Mouse (Mus musculus): ENCODE measurements at regions not wholly inside any gene's neighbourhood (a gene's known extent, or its start where the extent isn't known, plus 50 kb on each side); places are given as distances from the start of the nearest gene placed in this dataset.
A peak's percentile ranks its signal among the peaks of the same experiment; 100 is the strongest.

- Histone ChIP-seq H3K4me3 (ENCODE audit: insufficient read depth in 1 of 2, low read depth in 1 of 2, low read length in 2 of 2, poor library complexity in 1 of 2, severe bottlenecking in 1 of 2) (no peak overlapping the region), H3K9me3 (ENCODE audit: control insufficient read depth, insufficient read depth, low read depth, low read length) (no peaks in the 10 kb centered on the region), H3K27ac (ENCODE audit: insufficient read depth, low read depth, low read length, poor library complexity, severe bottlenecking) (no peak overlapping the region), H3K9ac (ENCODE audit: insufficient read depth, low read depth, low read length, poor library complexity, severe bottlenecking) (no peak overlapping the region), H3K36me3 (ENCODE audit: control insufficient read depth, insufficient read depth, low read length, poor library complexity, severe bottlenecking) (no peaks in the 10 kb centered on the region), H3K4me1 (ENCODE audit: control insufficient read depth in 2 of 2, insufficient read depth in 2 of 2, low read length in 2 of 2, poor library complexity in 1 of 2) (no peaks in the 10 kb centered on the region)
- in situ Hi-C loops (cut with MboI; ENCODE audit: low sequenced_read_pairs in 2 of 2, unreplicated experiment in 2 of 2) = no loop called here
- DNase-seq (ENCODE audit: low read depth, low spot score) = no peak
- TF ChIP-seq ZNF384 (IDR thresholded peaks at IDR 0.05; ENCODE audit: low read depth, low read length) (no peak), HCFC1 (IDR thresholded peaks at IDR 0.05; ENCODE audit: borderline replicate concordance, insufficient read depth, low read length) (no peak), ZC3H11A (IDR thresholded peaks at IDR 0.05; ENCODE audit: borderline replicate concordance, low read depth, low read length) (no peak), CHD2 (IDR thresholded peaks at IDR 0.05; ENCODE audit: low read depth, low read length) (no peak), MAFK (IDR thresholded peaks at IDR 0.05; ENCODE audit: insufficient read depth, low read depth, low read length) (no peak)
These were observed 129.1 kb upstream of the Rnaseh2b start for GRCm38 (mm10) chr14:62163120-62163796.

GRCm38 (mm10) chr14:62164918-62165317, 127.5 kb upstream of the Rnaseh2b start:
- Histone ChIP-seq H3K36me3 (ENCODE audit: control insufficient read depth, insufficient read depth, low read length, poor library complexity, severe bottlenecking) (no peaks in the 10 kb centered on the region), H3K4me3 (ENCODE audit: insufficient read depth in 1 of 2, low read depth in 1 of 2, low read length in 2 of 2, poor library complexity in 1 of 2, severe bottlenecking in 1 of 2) (no peak overlapping the region), H3K9ac (ENCODE audit: insufficient read depth, low read depth, low read length, poor library complexity, severe bottlenecking) (no peak overlapping the region), H3K27ac (ENCODE audit: insufficient read depth, low read depth, low read length, poor library complexity, severe bottlenecking) (no peak overlapping the region), H3K9me3 (ENCODE audit: control insufficient read depth, insufficient read depth, low read depth, low read length) (no peaks in the 10 kb centered on the region), H3K4me1 (ENCODE audit: control insufficient read depth in 2 of 2, insufficient read depth in 2 of 2, low read length in 2 of 2, poor library complexity in 1 of 2) (no peaks in the 10 kb centered on the region)
- TF ChIP-seq ZC3H11A (IDR thresholded peaks at IDR 0.05; ENCODE audit: borderline replicate concordance, low read depth, low read length) = no peak
- TF ChIP-seq HCFC1 (IDR thresholded peaks at IDR 0.05; ENCODE audit: borderline replicate concordance, insufficient read depth, low read length) = no peak
- TF ChIP-seq MAFK (IDR thresholded peaks at IDR 0.05; ENCODE audit: insufficient read depth, low read depth, low read length) = no peak
- TF ChIP-seq CHD2 (IDR thresholded peaks at IDR 0.05; ENCODE audit: low read depth, low read length) = no peak
- no peak for TF ChIP-seq ZNF384 (IDR thresholded peaks at IDR 0.05; ENCODE audit: low read depth, low read length)
- in situ Hi-C loops (cut with MboI; ENCODE audit: low sequenced_read_pairs in 2 of 2, unreplicated experiment in 2 of 2) = no loop called here
- DNase-seq (ENCODE audit: low read depth, low spot score) = no peak

GRCm38 (mm10) chr14:62166006-62166405, 126.4 kb upstream of the Rnaseh2b start:
- H3K9ac ChIP-seq (ENCODE audit: insufficient read depth, low read depth, low read length, poor library complexity, severe bottlenecking) = no peak overlapping the region
- H3K9me3 ChIP-seq (ENCODE audit: control insufficient read depth, insufficient read depth, low read depth, low read length) = no peaks in the 10 kb centered on the region
- H3K27ac ChIP-seq (ENCODE audit: insufficient read depth, low read depth, low read length, poor library complexity, severe bottlenecking) = no peak overlapping the region
- no peaks in the 10 kb centered on the region for H3K36me3 ChIP-seq (ENCODE audit: control insufficient read depth, insufficient read depth, low read length, poor library complexity, severe bottlenecking)
- no peaks in the 10 kb centered on the region for H3K4me1 ChIP-seq (ENCODE audit: control insufficient read depth in 2 of 2, insufficient read depth in 2 of 2, low read length in 2 of 2, poor library complexity in 1 of 2)
- in situ Hi-C loops (cut with MboI; ENCODE audit: low sequenced_read_pairs in 2 of 2, unreplicated experiment in 2 of 2) = no loop called here
- H3K4me3 ChIP-seq (ENCODE audit: insufficient read depth in 1 of 2, low read depth in 1 of 2, low read length in 2 of 2, poor library complexity in 1 of 2, severe bottlenecking in 1 of 2) = no peak overlapping the region
- TF ChIP-seq ZC3H11A (IDR thresholded peaks at IDR 0.05; ENCODE audit: borderline replicate concordance, low read depth, low read length) (no peak), MAFK (IDR thresholded peaks at IDR 0.05; ENCODE audit: insufficient read depth, low read depth, low read length) (no peak), HCFC1 (IDR thresholded peaks at IDR 0.05; ENCODE audit: borderline replicate concordance, insufficient read depth, low read length) (no peak), CHD2 (IDR thresholded peaks at IDR 0.05; ENCODE audit: low read depth, low read length) (no peak), ZNF384 (IDR thresholded peaks at IDR 0.05; ENCODE audit: low read depth, low read length) (no peak)
- DNase-seq (ENCODE audit: low read depth, low spot score) = no peak

DNA sequence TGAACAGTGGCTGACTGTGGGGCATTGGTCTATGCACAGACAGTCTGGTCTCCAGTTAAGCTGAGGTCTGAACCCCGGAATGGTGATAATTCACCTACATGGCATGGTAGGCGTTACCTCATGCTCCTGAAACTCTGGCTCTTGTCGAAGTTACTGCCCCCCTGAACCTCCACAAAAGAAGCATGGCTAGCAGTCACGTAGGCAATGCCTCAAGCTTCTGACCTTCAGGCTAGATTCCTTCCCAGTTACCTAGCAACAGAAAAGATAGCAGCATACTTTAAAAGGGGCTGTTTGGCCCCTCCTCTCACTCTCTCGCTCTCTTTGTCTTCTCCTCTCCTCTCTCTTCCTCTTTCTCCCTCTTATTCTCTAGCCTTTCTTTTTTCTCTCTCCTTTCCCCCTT, 125.8 kb upstream of the Rnaseh2b start:
- H3K9ac ChIP-seq (ENCODE audit: insufficient read depth, low read depth, low read length, poor library complexity, severe bottlenecking) = no peak overlapping the region
- in situ Hi-C loops (cut with MboI; ENCODE audit: low sequenced_read_pairs in 2 of 2, unreplicated experiment in 2 of 2) = no loop called here
- no peaks in the 10 kb centered on the region for H3K4me1 ChIP-seq (ENCODE audit: control insufficient read depth in 2 of 2, insufficient read depth in 2 of 2, low read length in 2 of 2, poor library complexity in 1 of 2)
- no peak overlapping the region for H3K27ac ChIP-seq (ENCODE audit: insufficient read depth, low read depth, low read length, poor library complexity, severe bottlenecking)
- no peaks in the 10 kb centered on the region for H3K36me3 ChIP-seq (ENCODE audit: control insufficient read depth, insufficient read depth, low read length, poor library complexity, severe bottlenecking)
- no peaks in the 10 kb centered on the region for H3K9me3 ChIP-seq (ENCODE audit: control insufficient read depth, insufficient read depth, low read depth, low read length)
- peak; percentile 7 for DNase-seq (ENCODE audit: low read depth, low spot score)
- TF ChIP-seq HCFC1 (IDR thresholded peaks at IDR 0.05; ENCODE audit: borderline replicate concordance, insufficient read depth, low read length) = no peak
- TF ChIP-seq CHD2 (IDR thresholded peaks at IDR 0.05; ENCODE audit: low read depth, low read length) = no peak
- TF ChIP-seq ZC3H11A (IDR thresholded peaks at IDR 0.05; ENCODE audit: borderline replicate concordance, low read depth, low read length) = no peak
- no peak for TF ChIP-seq MAFK (IDR thresholded peaks at IDR 0.05; ENCODE audit: insufficient read depth, low read depth, low read length)
- no peak for TF ChIP-seq ZNF384 (IDR thresholded peaks at IDR 0.05; ENCODE audit: low read depth, low read length)
- no peak overlapping the region for H3K4me3 ChIP-seq (ENCODE audit: insufficient read depth in 1 of 2, low read depth in 1 of 2, low read length in 2 of 2, poor library complexity in 1 of 2, severe bottlenecking in 1 of 2)

All from ES-E14 (cell line).